Mouse (Mus musculus): ENCODE measurements around the gene Cryaa.

Gene Cryaa

GRCm38 (mm10) chr17:31703276-31703980 is 25.8 kb downstream of the Cryaa start:
- intact Hi-C loops (cut with DNase I) = no loop called here

- intact Hi-C loops (cut with DNase I) = no loop called here
Measured at GRCm38 (mm10) chr17:31705271-31706020, 27.8 kb downstream of the Cryaa start.

- intact Hi-C loops (cut with DNase I) = no loop called here
Measured at GRCm38 (mm10) chr17:31709121-31709741, 31.6 kb downstream of the Cryaa start.

GRCm38 (mm10) chr17:31710455-31710854 is 32.8 kb downstream of the Cryaa start:
- intact Hi-C loops (cut with DNase I) = no loop called here

GRCm38 (mm10) chr17:31713709-31714108 is 36.1 kb downstream of the Cryaa start:
- intact Hi-C loops (cut with DNase I) = no loop called here

GRCm38 (mm10) chr17:31714125-31714524 is 36.5 kb downstream of the Cryaa start:
- intact Hi-C loops (cut with DNase I) = no loop called here

GRCm38 (mm10) chr17:31715006-31715405 is 37.4 kb downstream of the Cryaa start:
- intact Hi-C loops (cut with DNase I) = no loop called here

GRCm38 (mm10) chr17:31721637-31722036 is 44.0 kb downstream of the Cryaa start:
- intact Hi-C loops (cut with DNase I) = no loop called here

GRCm38 (mm10) chr17:31725366-31725765 is 47.8 kb downstream of the Cryaa start:
- intact Hi-C loops (cut with DNase I) = no loop called here

- intact Hi-C loops (cut with DNase I) = no loop called here
Measured at GRCm38 (mm10) chr17:31726216-31726615, 48.6 kb downstream of the Cryaa start.

GRCm38 (mm10) chr17:31727230-31727629 is 49.6 kb downstream of the Cryaa start:
- intact Hi-C loops (cut with DNase I) = no loop called here

GRCm38 (mm10) chr17:31728043-31728442 is 50.4 kb downstream of the Cryaa start:
- intact Hi-C loops (cut with DNase I) = no loop called here

- intact Hi-C loops (cut with DNase I) = no loop called here
Measured at GRCm38 (mm10) chr17:31728968-31729501, 51.4 kb downstream of the Cryaa start.

GRCm38 (mm10) chr17:31731038-31731437 is 53.4 kb downstream of the Cryaa start:
- intact Hi-C loops (cut with DNase I) = no loop called here

Measured in adrenal gland (tissue).